Mouse (Mus musculus) frontal cortex, adult (tissue): Measurements from ENCODE around the gene C1qa.

Source experiments
- ATAC-seq: cut with Nextera tagmentation; 2 replicates; pipeline ENCODE4 v1.9.2; 2017; ENCODE audit warnings: mild to moderate bottlenecking, moderate library complexity, mixed read lengths; ENCODE audit not compliant: low TSS enrichment

C1qa gene

GRCm38 (mm10) chr4:136904767-136905539 is 6.3 kb upstream of the C1qa start:
- no peak; the same call in 1 of the 2 replicates for ATAC-seq

- no peak for ATAC-seq
These were observed 551 bp upstream of the C1qa start for GRCm38 (mm10) chr4:136899154-136899553.

DNA sequence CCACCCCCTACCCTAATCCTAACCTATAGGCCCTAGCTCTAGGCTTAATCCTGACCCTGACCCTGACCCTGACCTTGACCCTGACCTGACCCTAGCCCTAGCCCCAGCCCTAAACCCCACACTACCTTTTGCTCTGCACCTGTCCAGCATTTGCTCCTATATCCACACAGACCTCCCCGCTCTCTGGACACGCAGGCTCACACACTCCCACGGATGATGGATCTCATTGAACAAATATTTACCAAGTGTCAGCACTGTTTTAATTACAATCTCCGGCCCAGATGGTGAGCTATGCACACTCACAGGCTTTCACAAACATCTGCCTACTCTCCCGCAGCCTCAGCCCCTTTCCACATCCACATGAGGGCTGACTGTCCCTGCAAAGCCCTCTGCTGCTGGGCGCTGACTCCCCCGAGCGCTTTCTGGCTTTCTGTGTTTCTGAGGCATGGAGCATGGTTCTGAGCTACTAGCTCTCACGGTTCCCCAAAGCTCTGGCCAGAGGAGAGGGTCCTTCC is 462 bp downstream of the C1qa start:
- ATAC-seq: no peak

- ATAC-seq: no peak
These were observed 2.1 kb downstream of the C1qa start for GRCm38 (mm10) chr4:136896461-136896860.

DNA sequence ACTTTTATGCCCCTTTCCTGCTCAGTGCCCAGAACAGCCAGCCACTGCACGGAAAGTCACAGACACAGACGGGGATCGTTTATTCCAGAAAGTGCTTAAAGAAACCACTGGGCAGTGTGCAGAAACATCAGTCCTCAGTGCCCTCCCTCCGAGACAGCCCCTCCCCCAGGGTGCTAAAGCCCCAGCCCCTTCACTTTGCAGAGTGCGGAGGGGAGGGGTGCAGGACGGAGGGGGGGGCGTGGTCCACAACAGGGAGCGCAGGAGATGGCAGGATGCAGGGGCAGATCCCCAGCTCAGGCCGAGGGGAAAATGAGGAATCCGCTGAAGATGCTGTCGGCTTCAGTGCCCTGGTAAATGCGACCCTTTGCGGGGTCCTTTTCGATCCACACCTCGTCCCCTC is 2.7 kb downstream of the C1qa start:
- no peak for ATAC-seq

DNA sequence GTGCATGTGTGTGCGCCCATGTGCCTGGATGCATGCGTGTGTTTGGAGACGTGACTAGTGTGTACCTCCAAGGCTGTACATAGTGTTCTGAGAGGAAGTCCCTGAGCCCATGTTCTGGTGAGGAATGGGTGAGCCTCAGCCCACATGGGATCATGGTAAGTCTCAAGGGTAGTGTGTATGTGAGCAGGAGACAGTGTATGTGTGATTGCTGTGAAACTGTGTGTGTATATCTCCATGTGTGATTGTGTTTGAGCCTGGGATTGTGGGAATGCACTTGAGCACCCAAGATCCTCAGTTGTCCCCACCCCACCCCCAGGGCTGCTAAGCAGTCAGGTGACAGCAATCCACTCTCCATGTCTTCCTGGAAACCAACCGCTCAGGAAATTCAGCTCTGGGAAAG is 3.8 kb downstream of the C1qa start:
- ATAC-seq: no peak

- peak; percentile 81; the same call in 1 of the 2 replicates for ATAC-seq
These were observed 4.7 kb downstream of the C1qa start for GRCm38 (mm10) chr4:136893691-136894543.

GRCm38 (mm10) chr4:136892811-136893210 is 5.8 kb downstream of the C1qa start, which contains the start of gene C1qc:
Gene C1qc (minus strand): TSS chr4:136893065.
- no peak for ATAC-seq

- no peak for ATAC-seq
These were observed 6.2 kb downstream of the C1qa start for GRCm38 (mm10) chr4:136892371-136892770.

DNA sequence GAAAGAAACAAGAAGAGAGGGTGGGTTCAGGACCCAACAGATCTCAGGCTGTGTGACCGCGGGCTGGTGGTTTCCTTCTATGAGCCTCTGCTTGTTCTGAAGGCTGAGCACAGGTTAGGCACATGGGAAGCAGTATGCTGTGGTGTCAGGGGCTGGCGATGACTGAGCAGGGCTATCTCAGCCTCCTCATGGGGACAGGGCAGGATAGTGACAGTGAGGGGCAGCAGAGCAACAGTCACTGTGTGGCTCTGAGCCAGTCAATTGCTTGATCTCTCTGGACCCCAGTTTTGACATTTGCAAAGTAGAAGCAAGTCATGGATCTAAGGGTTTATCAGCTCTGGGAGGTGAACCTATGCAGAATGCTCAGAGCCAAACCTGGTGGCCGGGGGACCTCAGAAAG is 7.5 kb downstream of the C1qa start:
- no peak for ATAC-seq

DNA sequence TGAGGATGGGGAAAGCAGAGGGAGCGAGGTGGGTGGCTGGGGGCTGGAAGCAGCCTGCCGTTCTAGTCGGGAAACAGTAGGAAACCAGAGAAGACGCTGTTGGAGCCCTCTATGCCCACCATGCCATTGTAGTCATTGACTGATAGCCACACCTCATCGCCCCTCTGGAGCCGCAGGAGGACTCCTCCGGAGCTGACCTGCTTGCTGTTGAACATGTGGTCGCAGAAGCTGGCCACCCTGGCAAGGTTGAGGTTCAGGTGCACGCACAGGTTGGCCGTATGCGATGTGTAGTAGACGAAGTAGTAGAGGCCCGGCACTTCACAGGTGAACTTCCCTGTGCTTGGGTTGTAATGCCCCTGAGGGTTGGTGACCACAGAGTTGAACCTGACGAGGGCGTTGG is 8.6 kb downstream of the C1qa start:
- ATAC-seq: no peak

DNA sequence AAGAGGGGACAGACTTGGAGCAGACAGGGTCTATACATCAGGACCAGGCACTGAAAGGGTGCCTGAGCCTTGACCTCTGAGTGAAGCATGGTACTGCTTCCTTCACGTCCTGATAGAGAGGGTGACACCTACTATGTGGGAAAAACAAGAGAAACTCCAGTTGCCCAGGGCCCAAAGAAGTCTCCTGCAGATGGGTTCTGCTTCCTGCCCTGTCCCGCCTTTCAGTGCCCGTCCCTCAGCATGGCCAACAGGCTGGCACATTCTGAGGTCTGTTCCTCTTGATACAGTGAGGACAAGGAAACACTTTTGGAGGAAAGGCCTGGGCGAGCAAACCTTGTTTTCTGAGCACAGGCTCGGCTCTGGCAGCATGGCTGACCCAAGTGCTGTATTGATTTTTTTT is 10.9 kb downstream of the C1qa start:
- ATAC-seq: no peak

GRCm38 (mm10) chr4:136886101-136886500 is 12.5 kb downstream of the C1qa start, which contains the start of gene C1qb:
Gene C1qb (minus strand): TSS chr4:136886187.
- ATAC-seq: no peak

- ATAC-seq: no peak
These were observed 20.0 kb downstream of the C1qa start for GRCm38 (mm10) chr4:136878601-136879000.

DNA sequence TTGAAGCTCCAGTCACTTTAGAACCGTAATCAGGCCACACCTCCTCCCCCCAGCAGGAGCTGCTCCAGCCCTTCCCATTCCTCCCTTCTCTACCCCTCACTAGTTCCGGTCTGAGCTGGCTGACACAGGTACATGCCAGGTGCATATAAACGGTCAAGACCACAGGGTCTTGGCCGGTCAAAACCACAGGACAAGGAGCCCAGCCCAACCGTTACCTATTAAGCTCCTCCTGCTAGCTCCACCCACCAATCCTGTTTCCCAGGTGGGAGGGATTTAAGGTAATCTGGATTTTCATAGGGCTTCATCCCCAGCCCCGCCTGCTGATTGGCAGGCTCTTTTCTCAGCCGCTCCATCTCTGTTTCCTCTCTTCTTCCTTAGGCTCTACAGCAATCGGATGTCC is 20.4 kb downstream of the C1qa start:
- ATAC-seq: no peak

GRCm38 (mm10) chr4:136876971-136877370 is 21.6 kb downstream of the C1qa start:
- peak; percentile 62; the same call in 1 of the 2 replicates for ATAC-seq

DNA sequence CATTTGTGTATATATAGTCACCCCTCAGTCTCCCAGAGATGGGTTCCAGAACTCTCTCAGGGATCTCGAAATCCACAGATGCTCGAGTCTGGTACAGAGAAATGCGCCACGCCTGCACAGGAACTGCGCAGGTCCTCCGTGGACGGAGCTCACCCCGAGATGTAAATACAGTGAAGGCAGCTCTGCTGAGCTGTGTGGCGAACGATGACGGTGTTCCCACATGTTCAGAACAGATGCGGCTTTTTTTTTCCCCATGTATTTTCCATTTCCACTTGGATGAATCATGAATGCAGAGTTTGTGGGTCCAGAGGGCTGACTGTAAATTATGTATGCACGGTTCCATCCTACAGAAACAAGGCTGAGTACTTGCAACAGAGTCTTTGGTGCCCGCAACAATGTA is 23.6 kb downstream of the C1qa start:
- peak; percentile 55; the same call in 1 of the 2 replicates for ATAC-seq

DNA sequence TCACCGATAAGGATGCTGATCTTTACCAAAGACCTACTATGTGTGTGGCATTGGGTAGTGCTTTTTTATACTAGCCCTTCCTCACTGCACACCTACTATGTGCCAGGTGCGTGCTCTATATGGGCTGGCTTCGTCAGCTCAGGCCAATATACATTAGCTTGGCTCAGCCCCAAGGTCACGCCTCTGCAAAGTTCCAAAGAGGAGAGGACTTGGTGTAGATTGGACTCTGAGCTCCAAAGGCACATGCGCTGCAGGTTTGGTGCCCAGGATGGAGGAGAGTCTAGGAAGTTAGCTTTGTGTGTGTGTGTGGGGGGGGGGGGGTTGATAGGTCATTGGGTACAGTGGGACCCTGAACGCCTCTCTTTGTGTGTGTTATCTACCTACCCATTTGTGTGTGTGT is 30.2 kb downstream of the C1qa start:
- no peak for ATAC-seq

- no peak for ATAC-seq
These were observed 30.8 kb downstream of the C1qa start for GRCm38 (mm10) chr4:136867690-136868345.

GRCm38 (mm10) chr4:136865531-136865930 is 33.1 kb downstream of the C1qa start:
- no peak for ATAC-seq

DNA sequence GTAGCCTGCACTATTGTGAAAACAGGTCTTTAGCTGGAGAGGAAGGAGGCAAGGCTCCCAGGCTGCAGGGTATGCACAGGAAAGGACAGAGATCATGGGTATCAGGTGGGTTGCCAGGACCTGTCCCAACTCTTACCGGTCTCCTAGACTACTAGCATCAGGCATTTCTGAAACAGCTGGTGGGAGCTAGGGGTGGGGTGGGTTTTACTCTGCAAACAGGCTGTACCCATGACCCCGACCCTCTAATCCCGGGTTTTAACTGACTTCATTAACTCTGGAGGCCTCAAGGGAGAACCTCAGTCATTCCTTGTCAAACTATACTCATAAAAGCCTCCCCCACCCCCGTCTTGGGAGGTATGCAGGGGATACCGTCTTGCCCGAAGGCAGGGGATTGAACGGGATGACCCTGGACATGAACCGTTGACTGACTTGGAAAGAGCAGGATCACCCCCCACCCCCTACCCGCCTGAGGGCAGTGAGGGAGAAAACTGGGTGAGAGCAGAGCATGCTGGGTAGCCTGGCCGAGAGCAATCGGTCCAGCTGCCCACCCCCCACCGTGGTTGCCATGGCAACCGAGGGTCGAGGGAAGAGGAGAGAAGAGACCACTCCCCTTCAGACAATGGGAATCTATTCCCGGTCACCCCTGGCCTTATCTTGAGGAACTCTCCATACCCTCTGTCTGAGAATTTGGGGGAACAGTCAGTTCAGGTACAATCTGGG is 33.7 kb downstream of the C1qa start:
- no peak for ATAC-seq
